Mouse (Mus musculus) cortical plate, adult 2 months (tissue): ENCODE data around the gene Tbc1d5.

ENCODE experiments used
- CTCF ChIP-seq: fragments of 200-500 bp; IDR thresholded peaks from 2 replicates; pipeline ENCODE4 v1.5.1; 2011; ENCODE audit warnings: mild to moderate bottlenecking, control low read depth, low read length; ENCODE audit not compliant: insufficient read depth; ENCODE audit errors: extremely low read depth
- POLR2A ChIP-seq: fragments of 200-500 bp; IDR thresholded peaks from 2 replicates; pipeline ENCODE4 v1.6.1; 2011; ENCODE audit warnings: mild to moderate bottlenecking, low read length, control low read depth; ENCODE audit not compliant: insufficient read depth; ENCODE audit errors: extremely low read depth

DNA sequence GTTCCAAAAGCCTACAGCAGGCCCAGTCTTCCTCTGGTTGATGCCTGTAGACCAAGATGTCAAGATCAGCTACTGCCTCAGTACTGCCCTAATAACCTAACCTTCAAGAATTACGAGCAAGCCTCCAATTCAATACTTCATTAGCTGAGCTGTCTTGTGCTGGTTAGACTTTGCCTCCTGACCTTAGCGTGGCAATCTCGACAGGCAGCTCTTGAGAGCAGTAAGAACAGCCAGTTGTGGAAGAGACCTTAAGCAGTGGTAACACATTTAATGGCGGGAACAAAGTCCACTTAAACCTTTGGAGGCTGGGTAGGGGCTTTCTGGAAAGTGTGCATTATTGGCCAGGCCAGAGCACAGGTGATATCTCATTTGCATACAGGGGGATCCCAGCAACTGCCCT, 34.2 kb downstream of the Tbc1d5 start:
- TF ChIP-seq CTCF (no peak), POLR2A (no peak)
